Mouse (Mus musculus): ENCODE measurements at regions not wholly inside any gene's neighbourhood (a gene's known extent, or its start where the extent isn't known, plus 50 kb on each side); places are given as distances from the start of the nearest gene placed in this dataset.

DNA sequence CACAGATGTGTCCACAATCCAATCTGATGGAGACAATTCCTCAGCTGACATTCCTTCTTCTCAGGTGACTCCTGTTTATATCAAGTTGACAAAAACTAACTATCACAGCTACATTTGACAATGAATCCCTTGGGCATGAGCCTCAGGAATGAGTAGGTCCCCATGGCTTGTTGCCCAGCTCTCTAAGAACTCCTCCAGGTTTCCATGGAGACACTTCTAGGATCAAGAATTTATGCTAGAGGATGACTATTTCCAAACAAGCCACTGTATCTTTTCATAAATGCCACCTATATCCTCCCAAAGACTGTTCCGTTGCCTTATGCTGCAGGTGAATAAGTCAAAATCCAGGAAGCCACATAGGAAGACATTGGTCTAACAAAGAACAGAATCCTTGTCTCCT, 104.3 kb downstream of the Ddx1 start:
- no peak overlapping the region for H3K27ac ChIP-seq (replicated peaks; ENCODE audit: low read depth, low read length)
- H3K4me2 ChIP-seq (ENCODE audit: low read length) = no peak overlapping the region
- no peaks in the 10 kb centered on the region for H3K9me3 ChIP-seq (ENCODE audit: control insufficient read depth, low read length)
- no peaks in the 10 kb centered on the region for H3K4me1 ChIP-seq (ENCODE audit: control insufficient read depth, insufficient read depth, low read length)
- no peaks in the 10 kb centered on the region for H3K36me3 ChIP-seq (ENCODE audit: control insufficient read depth, insufficient read depth, low read length)
- no peaks in the 10 kb centered on the region for H3K27me3 ChIP-seq (ENCODE audit: control insufficient read depth, insufficient read depth, low read length)
- H3K4me3 ChIP-seq (replicated peaks; ENCODE audit: low read depth, low read length) = no peak overlapping the region
- DNase-seq (no peak), ATAC-seq (ENCODE audit: low FRiP score, low TSS enrichment) (no peak)
- H3K9ac ChIP-seq (replicated peaks; ENCODE audit: low read length) = no peak overlapping the region
- WGBS = 91% methylated on average over 1 of the region's 1 CpGs

DNA sequence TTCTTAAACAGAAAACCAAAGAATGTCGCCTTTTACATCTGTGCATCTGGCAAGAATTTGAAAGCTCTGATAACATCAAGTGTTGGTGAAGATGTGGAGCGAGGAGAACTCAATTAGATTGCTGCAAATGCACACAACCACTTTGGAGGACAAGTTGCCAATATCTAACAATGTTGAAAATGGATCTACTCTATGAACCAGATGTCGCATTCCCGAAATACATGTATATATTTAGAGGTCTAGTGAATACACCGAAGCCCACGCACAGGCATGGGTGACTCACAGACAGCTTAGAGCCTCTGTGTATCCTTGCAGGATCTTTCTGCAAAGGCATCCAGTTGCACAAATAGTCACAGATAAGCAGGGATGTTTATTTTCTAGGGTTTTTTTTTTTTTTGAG, 108.4 kb downstream of the Ddx1 start:
- no peak overlapping the region for H3K27ac ChIP-seq (replicated peaks; ENCODE audit: low read depth, low read length)
- DNase-seq = no peak
- H3K9me3 ChIP-seq (ENCODE audit: control insufficient read depth, low read length) = no peaks in the 10 kb centered on the region
- no peaks in the 10 kb centered on the region for H3K27me3 ChIP-seq (ENCODE audit: control insufficient read depth, insufficient read depth, low read length)
- H3K9ac ChIP-seq (replicated peaks; ENCODE audit: low read length) = no peak overlapping the region
- H3K4me3 ChIP-seq (replicated peaks; ENCODE audit: low read depth, low read length) = no peak overlapping the region
- no peak overlapping the region for H3K4me2 ChIP-seq (ENCODE audit: low read length)
- no peaks in the 10 kb centered on the region for H3K36me3 ChIP-seq (ENCODE audit: control insufficient read depth, insufficient read depth, low read length)
- WGBS = 93% methylated on average over 6 of the region's 6 CpGs
- ATAC-seq (ENCODE audit: low FRiP score, low TSS enrichment) = no peak
- H3K4me1 ChIP-seq (ENCODE audit: control insufficient read depth, insufficient read depth, low read length) = no peaks in the 10 kb centered on the region

DNA sequence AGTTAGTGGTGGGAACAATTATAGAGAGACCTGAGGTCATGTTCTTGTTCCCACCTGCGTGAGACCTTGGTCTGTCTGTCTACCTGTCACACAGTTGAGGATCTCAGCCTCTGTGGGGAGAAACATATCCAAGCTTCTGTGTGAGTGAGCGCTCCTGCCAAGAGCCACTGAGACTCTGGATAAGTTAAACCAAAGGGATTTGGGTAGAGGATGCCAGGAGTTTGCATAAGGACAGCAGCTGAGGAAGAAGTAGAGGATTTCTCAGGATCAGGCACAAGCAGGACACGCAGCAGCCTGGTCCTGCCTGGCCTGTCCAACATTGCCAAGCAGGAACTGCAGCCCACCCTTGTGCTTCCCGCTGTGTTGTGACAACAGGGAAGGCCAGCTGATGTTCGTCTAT, 109.8 kb downstream of the Ddx1 start:
- no peak overlapping the region for H3K27ac ChIP-seq (replicated peaks; ENCODE audit: low read depth, low read length)
- DNase-seq = no peak
- H3K9me3 ChIP-seq (ENCODE audit: control insufficient read depth, low read length) = no peaks in the 10 kb centered on the region
- H3K9ac ChIP-seq (replicated peaks; ENCODE audit: low read length) = no peak overlapping the region
- H3K4me1 ChIP-seq (ENCODE audit: control insufficient read depth, insufficient read depth, low read length) = no peaks in the 10 kb centered on the region
- no peak overlapping the region for H3K4me3 ChIP-seq (replicated peaks; ENCODE audit: low read depth, low read length)
- no peaks in the 10 kb centered on the region for H3K36me3 ChIP-seq (ENCODE audit: control insufficient read depth, insufficient read depth, low read length)
- WGBS = 87% methylated on average over 5 of the region's 5 CpGs
- H3K27me3 ChIP-seq (ENCODE audit: control insufficient read depth, insufficient read depth, low read length) = no peaks in the 10 kb centered on the region
- ATAC-seq (ENCODE audit: low FRiP score, low TSS enrichment) = no peak
- no peak overlapping the region for H3K4me2 ChIP-seq (ENCODE audit: low read length)

DNA sequence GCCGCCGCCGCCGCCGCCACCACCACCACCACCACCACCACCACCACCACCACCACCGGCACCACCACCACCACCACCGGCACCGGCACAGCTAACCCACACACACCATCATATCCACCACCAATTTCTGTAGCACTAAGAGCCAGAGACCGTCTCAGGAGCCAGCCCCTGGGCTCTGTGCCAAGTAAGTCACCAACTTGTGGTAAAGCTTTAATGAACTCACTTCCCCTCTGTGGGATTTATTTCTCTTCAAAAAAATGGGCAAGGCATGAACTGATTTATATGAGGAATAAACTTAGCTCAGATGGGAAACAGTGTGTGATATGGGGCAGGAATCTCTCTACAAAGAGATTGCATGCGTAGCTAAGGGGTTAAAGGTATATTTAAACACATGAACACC, 114.8 kb downstream of the Ddx1 start:
- Histone ChIP-seq H3K9ac (replicated peaks; ENCODE audit: low read length) (no peak overlapping the region), H3K4me2 (ENCODE audit: low read length) (no peak overlapping the region), H3K9me3 (ENCODE audit: control insufficient read depth, low read length) (no peaks in the 10 kb centered on the region), H3K36me3 (ENCODE audit: control insufficient read depth, insufficient read depth, low read length) (no peaks in the 10 kb centered on the region), H3K27ac (replicated peaks; ENCODE audit: low read depth, low read length) (no peak overlapping the region), H3K27me3 (ENCODE audit: control insufficient read depth, insufficient read depth, low read length) (no peaks in the 10 kb centered on the region), H3K4me1 (ENCODE audit: control insufficient read depth, insufficient read depth, low read length) (no peaks in the 10 kb centered on the region), H3K4me3 (replicated peaks; ENCODE audit: low read depth, low read length) (no peak overlapping the region)
- DNase-seq (no peak), ATAC-seq (ENCODE audit: low FRiP score, low TSS enrichment) (no peak)
- 92% methylated on average over 10 of the region's 10 CpGs for WGBS

DNA sequence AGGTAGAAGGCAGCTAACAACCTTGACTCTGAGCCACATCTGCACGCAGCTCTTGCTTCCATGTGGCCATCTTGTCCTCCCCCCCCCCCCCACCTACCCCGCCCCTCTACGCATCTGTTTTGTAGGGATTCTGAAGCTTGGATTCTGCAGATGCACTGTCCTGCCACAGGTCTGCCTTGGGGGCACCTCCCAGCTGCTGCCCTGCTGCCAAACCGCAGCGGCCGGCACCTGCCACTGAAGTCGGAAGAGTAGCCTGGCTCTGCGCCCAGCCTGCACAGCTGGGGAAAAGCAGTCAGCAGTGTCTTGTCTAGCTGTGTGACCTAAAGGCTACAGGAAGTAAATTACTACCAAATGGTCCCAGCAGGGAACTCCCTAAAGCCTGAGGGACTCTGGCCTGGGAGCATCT, 119.3 kb downstream of the Ddx1 start:
- no peak for ATAC-seq (ENCODE audit: low FRiP score, low TSS enrichment)
- Histone ChIP-seq H3K36me3 (ENCODE audit: control insufficient read depth, insufficient read depth, low read length) (no peaks in the 10 kb centered on the region), H3K4me1 (ENCODE audit: control insufficient read depth, insufficient read depth, low read length) (no peaks in the 10 kb centered on the region), H3K4me3 (replicated peaks; ENCODE audit: low read depth, low read length) (no peak overlapping the region), H3K9me3 (ENCODE audit: control insufficient read depth, low read length) (no peaks in the 10 kb centered on the region), H3K27ac (replicated peaks; ENCODE audit: low read depth, low read length) (no peak overlapping the region), H3K27me3 (ENCODE audit: control insufficient read depth, insufficient read depth, low read length) (no peaks in the 10 kb centered on the region), H3K4me2 (ENCODE audit: low read length) (no peak overlapping the region), H3K9ac (replicated peaks; ENCODE audit: low read length) (no peak overlapping the region)
- 70% methylated on average over 8 of the region's 8 CpGs for whole genome bisulfite sequencing
- DNase-seq = peak; percentile 36

DNA sequence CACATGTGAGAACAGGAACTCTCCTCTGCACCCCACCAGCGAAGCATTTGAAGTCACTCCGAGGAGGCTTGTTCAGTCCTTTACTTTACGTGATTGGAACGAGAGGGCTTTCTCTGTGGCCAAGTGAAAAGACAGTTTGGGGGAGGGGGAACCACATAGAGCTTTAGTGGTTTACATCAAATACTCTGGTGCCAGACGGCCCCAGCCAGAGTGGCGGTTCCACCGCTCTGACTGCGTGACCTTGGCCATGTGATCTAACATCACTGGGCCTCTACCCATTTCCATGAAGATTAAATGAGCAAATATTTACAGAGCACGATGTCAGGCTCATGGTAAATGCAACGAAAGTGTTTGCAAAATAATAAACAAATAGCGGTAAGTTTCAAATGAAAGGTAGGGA, 121.6 kb downstream of the Ddx1 start:
- no peaks in the 10 kb centered on the region for H3K4me1 ChIP-seq (ENCODE audit: control insufficient read depth, insufficient read depth, low read length)
- H3K27me3 ChIP-seq (ENCODE audit: control insufficient read depth, insufficient read depth, low read length) = no peaks in the 10 kb centered on the region
- no peak overlapping the region for H3K9ac ChIP-seq (replicated peaks; ENCODE audit: low read length)
- H3K27ac ChIP-seq (replicated peaks; ENCODE audit: low read depth, low read length) = no peak overlapping the region
- 83% methylated on average over 11 of the region's 11 CpGs for WGBS
- no peaks in the 10 kb centered on the region for H3K9me3 ChIP-seq (ENCODE audit: control insufficient read depth, low read length)
- ATAC-seq (ENCODE audit: low FRiP score, low TSS enrichment) (no peak), DNase-seq (no peak)
- H3K36me3 ChIP-seq (ENCODE audit: control insufficient read depth, insufficient read depth, low read length) = no peaks in the 10 kb centered on the region
- H3K4me2 ChIP-seq (ENCODE audit: low read length) = no peak overlapping the region
- no peak overlapping the region for H3K4me3 ChIP-seq (replicated peaks; ENCODE audit: low read depth, low read length)

DNA sequence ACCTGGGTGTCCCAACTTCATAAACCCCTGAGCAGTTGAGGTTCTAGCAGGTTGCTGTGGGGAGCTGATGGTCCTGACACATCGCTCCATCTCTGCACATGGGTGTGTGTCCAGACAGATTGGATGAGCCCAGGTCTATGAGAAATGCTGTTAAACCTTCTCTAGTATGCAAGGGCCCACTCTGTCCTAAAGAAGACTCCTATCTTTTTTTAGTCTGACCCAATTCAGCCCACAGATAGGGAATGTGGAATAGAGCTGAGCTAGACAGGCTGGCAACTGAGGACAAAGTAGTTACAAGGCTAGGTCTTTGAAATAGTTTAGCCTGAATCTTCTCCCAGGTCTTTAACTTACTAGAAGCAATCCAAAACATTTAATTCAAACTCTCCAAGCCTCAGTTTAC, 124.0 kb downstream of the Ddx1 start:
- H3K4me3 ChIP-seq (replicated peaks; ENCODE audit: low read depth, low read length) = no peak overlapping the region
- H3K9ac ChIP-seq (replicated peaks; ENCODE audit: low read length) = no peak overlapping the region
- no peaks in the 10 kb centered on the region for H3K27me3 ChIP-seq (ENCODE audit: control insufficient read depth, insufficient read depth, low read length)
- no peak overlapping the region for H3K27ac ChIP-seq (replicated peaks; ENCODE audit: low read depth, low read length)
- ATAC-seq (ENCODE audit: low FRiP score, low TSS enrichment) (no peak), DNase-seq (no peak)
- H3K36me3 ChIP-seq (ENCODE audit: control insufficient read depth, insufficient read depth, low read length) = no peaks in the 10 kb centered on the region
- H3K4me1 ChIP-seq (ENCODE audit: control insufficient read depth, insufficient read depth, low read length) = no peaks in the 10 kb centered on the region
- WGBS = 98% methylated on average over 1 of the region's 1 CpGs
- no peaks in the 10 kb centered on the region for H3K9me3 ChIP-seq (ENCODE audit: control insufficient read depth, low read length)
- H3K4me2 ChIP-seq (ENCODE audit: low read length) = no peak overlapping the region

DNA sequence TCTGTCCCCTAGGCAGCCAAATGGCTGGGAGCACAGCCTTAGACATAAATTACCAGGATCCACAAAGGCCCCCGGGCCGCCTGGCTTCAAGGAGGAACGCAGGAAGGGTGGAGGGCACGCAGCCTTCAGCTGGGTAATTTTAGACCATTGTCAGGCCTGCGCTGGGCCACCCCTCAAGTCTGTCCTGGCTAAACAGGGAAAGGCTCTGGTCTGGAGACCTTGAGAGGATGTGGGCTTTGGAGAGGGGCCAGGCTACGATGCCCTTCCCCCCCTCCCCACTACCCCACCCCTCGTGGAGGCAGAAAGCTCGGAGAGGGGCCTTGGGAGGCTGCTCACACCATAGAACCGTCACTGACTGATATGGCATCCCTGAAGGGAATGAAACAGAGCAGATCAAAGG, 126.7 kb downstream of the Ddx1 start:
- 55% methylated on average over 9 of the region's 9 CpGs for WGBS
- DNase-seq = no peak
- H3K9me3 ChIP-seq (ENCODE audit: control insufficient read depth, low read length) = no peaks in the 10 kb centered on the region
- H3K27ac ChIP-seq (replicated peaks; ENCODE audit: low read depth, low read length) = no peak overlapping the region
- H3K4me1 ChIP-seq (ENCODE audit: control insufficient read depth, insufficient read depth, low read length) = no peaks in the 10 kb centered on the region
- H3K4me2 ChIP-seq (ENCODE audit: low read length) = no peak overlapping the region
- ATAC-seq (ENCODE audit: low FRiP score, low TSS enrichment) = no peak
- no peak overlapping the region for H3K4me3 ChIP-seq (replicated peaks; ENCODE audit: low read depth, low read length)
- H3K36me3 ChIP-seq (ENCODE audit: control insufficient read depth, insufficient read depth, low read length) = no peaks in the 10 kb centered on the region
- H3K9ac ChIP-seq (replicated peaks; ENCODE audit: low read length) = no peak overlapping the region
- no peaks in the 10 kb centered on the region for H3K27me3 ChIP-seq (ENCODE audit: control insufficient read depth, insufficient read depth, low read length)

DNA sequence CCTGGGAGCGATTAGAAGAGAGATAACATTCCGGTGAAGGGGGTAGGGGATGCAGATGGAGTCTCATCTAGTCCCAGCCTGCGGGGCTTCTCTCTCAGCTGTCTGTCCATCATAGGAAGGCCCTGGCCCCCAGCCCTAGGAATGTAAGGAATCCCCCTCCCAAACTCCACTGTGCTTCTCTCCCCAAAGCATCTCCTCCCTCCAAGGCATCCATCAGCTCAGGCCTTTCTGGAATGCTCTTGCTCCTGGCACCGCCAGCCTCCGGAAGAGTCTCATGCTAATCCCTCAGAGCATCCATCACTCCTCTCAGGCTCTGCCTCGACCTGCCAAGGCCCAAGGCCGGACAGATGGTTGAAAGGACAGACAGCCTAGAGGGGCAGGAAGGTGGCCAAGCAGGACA, 128.4 kb downstream of the Ddx1 start:
- no peaks in the 10 kb centered on the region for H3K36me3 ChIP-seq (ENCODE audit: control insufficient read depth, insufficient read depth, low read length)
- no peaks in the 10 kb centered on the region for H3K27me3 ChIP-seq (ENCODE audit: control insufficient read depth, insufficient read depth, low read length)
- no peak overlapping the region for H3K4me2 ChIP-seq (ENCODE audit: low read length)
- H3K4me1 ChIP-seq (ENCODE audit: control insufficient read depth, insufficient read depth, low read length) = no peaks in the 10 kb centered on the region
- H3K4me3 ChIP-seq (replicated peaks; ENCODE audit: low read depth, low read length) = no peak overlapping the region
- 63% methylated on average over 7 of the region's 7 CpGs for WGBS
- no peak overlapping the region for H3K9ac ChIP-seq (replicated peaks; ENCODE audit: low read length)
- no peaks in the 10 kb centered on the region for H3K9me3 ChIP-seq (ENCODE audit: control insufficient read depth, low read length)
- DNase-seq (no peak), ATAC-seq (ENCODE audit: low FRiP score, low TSS enrichment) (no peak; the same call in 1 of the 2 replicates)
- no peak overlapping the region for H3K27ac ChIP-seq (replicated peaks; ENCODE audit: low read depth, low read length)

Measured in midbrain, embryonic 14.5 days (tissue).